Mouse (Mus musculus) adrenal gland, adult 18-20 months (tissue): Measurements from ENCODE around the gene Ap1s3. TPM values are rescaled to one million over a fixed set of nuclear protein-coding genes. Genes with fewer than 3 reads are reported as not detected.
"Not testable (repeated sequence)": the region's sequence is repeated elsewhere in the genome, so short reads cannot be mapped to it uniquely, and the experiment has no call there.

Experiments
- DNase-seq, 2 experiments: peaks; one replicate each; pipeline ENCODE4 v3.0.0; 2021 to 2022; ENCODE audit warnings: low spot score in 2 of 2
- total RNA-seq, 2 experiments: library from RNA; stranded (reverse); gene quantifications; 1 replicate in 1 of 2; 2 replicates in 1 of 2; pipeline ENCODE4 v1.2.3; 2021

The Ap1s3 gene
- total RNA-seq, 2 experiments from 2014 or later = 1.1 to 1.4 TPM

GRCm38 (mm10) chr1:79669419-79669974, 2.3 kb downstream of the Ap1s3 start:
- no peak for DNase-seq

GRCm38 (mm10) chr1:79664911-79665310, 6.9 kb downstream of the Ap1s3 start:
- no peak for DNase-seq

GRCm38 (mm10) chr1:79659598-79659997, 12.2 kb downstream of the Ap1s3 start:
- DNase-seq = no peak

GRCm38 (mm10) chr1:79657411-79657810, 14.4 kb downstream of the Ap1s3 start:
- no peak for DNase-seq

- DNase-seq = no peak
Observed at GRCm38 (mm10) chr1:79655819-79656555, 15.8 kb downstream of the Ap1s3 start.

GRCm38 (mm10) chr1:79654948-79655347, 16.8 kb downstream of the Ap1s3 start:
- DNase-seq = no peak

GRCm38 (mm10) chr1:79643411-79644110, 28.2 kb downstream of the Ap1s3 start:
- no peak for DNase-seq

GRCm38 (mm10) chr1:79642680-79643079, 29.1 kb downstream of the Ap1s3 start:
- DNase-seq = no peak

GRCm38 (mm10) chr1:79641355-79641754, 30.4 kb downstream of the Ap1s3 start:
- no peak for DNase-seq

- peak; percentile 8 to 28 for DNase-seq
Observed at GRCm38 (mm10) chr1:79640151-79640550, 31.6 kb downstream of the Ap1s3 start.

- no peak for DNase-seq
Observed at GRCm38 (mm10) chr1:79639683-79640082, 32.1 kb downstream of the Ap1s3 start.

GRCm38 (mm10) chr1:79639107-79639506, 32.7 kb downstream of the Ap1s3 start:
- DNase-seq = no peak

- no peak for DNase-seq
Observed at GRCm38 (mm10) chr1:79637768-79638167, 34.0 kb downstream of the Ap1s3 start.

- no peak for DNase-seq
Observed at GRCm38 (mm10) chr1:79631521-79631920, 40.3 kb downstream of the Ap1s3 start.

GRCm38 (mm10) chr1:79629726-79630125, 42.0 kb downstream of the Ap1s3 start:
- no peak for DNase-seq

GRCm38 (mm10) chr1:79626140-79626539, 45.6 kb downstream of the Ap1s3 start:
- DNase-seq = no peak

- DNase-seq = no peak
Observed at GRCm38 (mm10) chr1:79619434-79619833, 52.3 kb downstream of the Ap1s3 start.

- no peak for DNase-seq
Observed at GRCm38 (mm10) chr1:79616492-79616891, 55.3 kb downstream of the Ap1s3 start.

- DNase-seq = no peak
Observed at GRCm38 (mm10) chr1:79614456-79614855, 57.3 kb downstream of the Ap1s3 start.

GRCm38 (mm10) chr1:79611271-79611670, 60.5 kb downstream of the Ap1s3 start:
- not testable (repeated sequence) for DNase-seq

- not testable (repeated sequence) for DNase-seq
Observed at GRCm38 (mm10) chr1:79608856-79609255, 62.9 kb downstream of the Ap1s3 start.

- DNase-seq = no peak
Observed at GRCm38 (mm10) chr1:79602500-79602899, 69.3 kb downstream of the Ap1s3 start.
